Mouse (Mus musculus) liver, embryonic 16.5 days (tissue): ENCODE results near the gene Fam45a. TPM values are rescaled to one million over a fixed set of nuclear protein-coding genes. Genes with fewer than 3 reads are reported as not detected.
"Not testable (repeated sequence)": the region's sequence is repeated elsewhere in the genome, so short reads cannot be mapped to it uniquely, and the experiment has no call there.

Source experiments
- ATAC-seq: fragments of 200-750 bp; cut with Nextera tagmentation; 2 replicates; pipeline ENCODE4 v1.8.0; 2017; ENCODE audit warnings: low read depth, mild to moderate bottlenecking, moderate number of reproducible peaks, moderate library complexity
- H3K27ac ChIP-seq: fragments of 300-500 bp; sonication (generic); 2 replicates; pipeline ENCODE4 v1.5.1; 2014; ENCODE audit warnings: mild to moderate bottlenecking, low read length
- H3K27me3 ChIP-seq: fragments of 300-500 bp; sonication (generic); 2 replicates; pipeline ENCODE4 v1.6.1; 2014; ENCODE audit warnings: low read depth, low read length, mixed read lengths; ENCODE audit not compliant: control insufficient read depth, insufficient read depth
- H3K36me3 ChIP-seq: fragments of 300-500 bp; sonication (generic); 2 replicates; pipeline ENCODE4 v1.6.1; 2014; ENCODE audit warnings: mild to moderate bottlenecking; ENCODE audit not compliant: control insufficient read depth, insufficient read depth
- H3K4me1 ChIP-seq: fragments of 300-500 bp; sonication (generic); 2 replicates; pipeline ENCODE4 v1.6.1; 2014; ENCODE audit warnings: low read depth, low read length, mixed read lengths; ENCODE audit not compliant: control insufficient read depth
- H3K4me2 ChIP-seq: fragments of 300-500 bp; sonication (generic); 2 replicates; pipeline ENCODE4 v1.6.1; 2014; ENCODE audit warnings: low read depth, low read length, mixed read lengths
- H3K4me3 ChIP-seq: fragments of 300-500 bp; sonication (generic); 2 replicates; pipeline ENCODE4 v1.5.1; 2014; ENCODE audit warnings: low read depth, mild to moderate bottlenecking, low read length
- H3K9ac ChIP-seq: fragments of 300-500 bp; sonication (generic); 2 replicates; pipeline ENCODE4 v1.6.1; 2014; ENCODE audit warnings: low read depth, low read length
- H3K9me3 ChIP-seq: fragments of 300-500 bp; sonication (generic); replicated peaks from 2 replicates; pipeline ENCODE4 v1.6.1; 2016; ENCODE audit warnings: low read length; ENCODE audit not compliant: control insufficient read depth
- WGBS: fragments of 180-500 bp; shearing (Covaris S2); extraction: QIAGEN DNeasy Blood & Tissue Kit; methylation state at CpG from one replicate; pipeline ENCODE4 v1.1.7; 2014; ENCODE audit not compliant: insufficient replicate concordance; 5-methylcytosine and 5-hydroxymethylcytosine counted together
- polyA plus RNA-seq: library from polyadenylated mRNA; unstranded; fragments of >200 nt; fragmentation: Nextera tagmentation; extraction: Ambion mirVana; gene quantifications from 2 replicates; pipeline ENCODE4 v1.2.1, GENCODE M21; 2015

Gene Fam45a
- polyA plus RNA-seq, 1 experiment from 2014 or later: 21.1 TPM

GRCm38 (mm10) chr19:60813133-60813532 is 1.7 kb downstream of the Fam45a start:
- no peak overlapping the region for H3K27ac ChIP-seq
- H3K4me1 ChIP-seq: peaks cover 29% of the 10 kb centered on the region
- H3K4me2 ChIP-seq: no peak overlapping the region
- no peak overlapping the region for H3K4me3 ChIP-seq
- H3K27me3 ChIP-seq: no peaks in the 10 kb centered on the region
- peaks cover 16% of the 10 kb centered on the region for H3K36me3 ChIP-seq
- 91% methylated on average over 6 of the region's 6 CpGs for WGBS
- no peak for ATAC-seq
- no peaks in the 10 kb centered on the region for H3K9me3 ChIP-seq
- no peak overlapping the region for H3K9ac ChIP-seq

- Histone ChIP-seq H3K9me3 (no peaks in the 10 kb centered on the region), H3K4me1 (peaks cover 8% of the 10 kb centered on the region), H3K4me3 (no peak overlapping the region), H3K27ac (no peak overlapping the region; the same call in 1 of the 2 replicates), H3K9ac (no peak overlapping the region), H3K27me3 (no peaks in the 10 kb centered on the region), H3K4me2 (no peak overlapping the region), H3K36me3 (peaks cover 51% of the 10 kb centered on the region)
- 56% methylated on average over 6 of the region's 6 CpGs for WGBS
- peak; percentile 24; the same call in 1 of the 2 replicates for ATAC-seq
Observed at GRCm38 (mm10) chr19:60818677-60819076, 7.3 kb downstream of the Fam45a start.

GRCm38 (mm10) chr19:60837747-60838146 is 26.4 kb downstream of the Fam45a start:
- WGBS: 17% methylated on average over 1 of the region's 1 CpGs
- peaks cover 35% of the 10 kb centered on the region for H3K36me3 ChIP-seq

GRCm38 (mm10) chr19:60843324-60843723 is 31.9 kb downstream of the Fam45a start:
- Histone ChIP-seq H3K4me1 (peaks cover 17% of the 10 kb centered on the region), H3K27ac (peak overlapping the region; percentile 51), H3K36me3 (peaks cover 5% of the 10 kb centered on the region; the same call in 1 of the 2 replicates), H3K4me3 (no peak overlapping the region), H3K4me2 (peak overlapping the region; percentile 32), H3K27me3 (no peaks in the 10 kb centered on the region), H3K9me3 (no peaks in the 10 kb centered on the region), H3K9ac (peak overlapping the region; percentile 23; the same call in 1 of the 2 replicates)
- peak; percentile 87 for ATAC-seq

More at GRCm38 (mm10) chr19:60837747-60838146, 26.4 kb downstream of the Fam45a start:
- Histone ChIP-seq H3K4me1 (peaks cover 3% of the 10 kb centered on the region), H3K9me3 (no peaks in the 10 kb centered on the region), H3K9ac (no peak overlapping the region), H3K4me2 (no peak overlapping the region), H3K27ac (no peak overlapping the region), H3K27me3 (no peaks in the 10 kb centered on the region), H3K4me3 (no peak overlapping the region)
- ATAC-seq: peak; percentile 53

- H3K4me2 ChIP-seq: no peak overlapping the region
Observed at GRCm38 (mm10) chr19:60845731-60846130, 34.3 kb downstream of the Fam45a start.

GRCm38 (mm10) chr19:60860868-60861700 is 49.7 kb downstream of the Fam45a start, which contains the start of gene Sfxn4:
Gene Sfxn4, minus strand, starts transcription at chr19:60861479.
- no peaks in the 10 kb centered on the region for H3K9me3 ChIP-seq
- H3K4me2 ChIP-seq: peak within 1 kb of the TSS; percentile 76
- peak within 1 kb of the TSS; percentile 69 for H3K9ac ChIP-seq
- 5% methylated on average over 30 of the region's 30 CpGs for WGBS
- ATAC-seq: peak; percentile 99
- H3K27me3 ChIP-seq: no peaks in the 10 kb centered on the region
- peaks cover 24% of the 10 kb centered on the region for H3K36me3 ChIP-seq
- H3K4me3 ChIP-seq: peak within 1 kb of the TSS; percentile 67
- H3K27ac ChIP-seq: peak within 1 kb of the TSS; percentile 76
- H3K4me1 ChIP-seq: peaks cover 8% of the 10 kb centered on the region

More at GRCm38 (mm10) chr19:60845731-60846130, 34.3 kb downstream of the Fam45a start:
- H3K9me3 ChIP-seq: no peaks in the 10 kb centered on the region
- no peak for ATAC-seq
- no peaks in the 10 kb centered on the region for H3K36me3 ChIP-seq
- no peak overlapping the region for H3K4me3 ChIP-seq
- no peaks in the 10 kb centered on the region for H3K27me3 ChIP-seq
- H3K9ac ChIP-seq: no peak overlapping the region
- no peak overlapping the region for H3K27ac ChIP-seq
- peaks cover 17% of the 10 kb centered on the region for H3K4me1 ChIP-seq

GRCm38 (mm10) chr19:60866169-60866568 is 54.8 kb downstream of the Fam45a start:
- H3K4me1 ChIP-seq, H3K4me2 ChIP-seq, H3K27ac ChIP-seq, H3K27me3 ChIP-seq, H3K4me3 ChIP-seq, H3K9me3 ChIP-seq, H3K9ac ChIP-seq, ATAC-seq: not testable (repeated sequence)
- WGBS: 93% methylated on average over 4 of the region's 4 CpGs
- H3K36me3 ChIP-seq: peaks cover 62% of the 10 kb centered on the region

- H3K27me3 ChIP-seq: no peaks in the 10 kb centered on the region
- no peaks in the 10 kb centered on the region for H3K9me3 ChIP-seq
- peaks cover 29% of the 10 kb centered on the region for H3K4me1 ChIP-seq
- WGBS: 58% methylated on average over 1 of the region's 1 CpGs
- H3K36me3 ChIP-seq: peaks cover 42% of the 10 kb centered on the region
- no peak overlapping the region; the same call in 1 of the 2 replicates for H3K27ac ChIP-seq
- ATAC-seq: no peak
- peak overlapping the region; percentile 80; the same call in 1 of the 2 replicates for H3K4me2 ChIP-seq
- H3K9ac ChIP-seq: no peak overlapping the region
- peak overlapping the region; percentile 82 for H3K4me3 ChIP-seq
Observed at GRCm38 (mm10) chr19:60870489-60870888, 59.1 kb downstream of the Fam45a start.

GRCm38 (mm10) chr19:60871366-60871765 is 60.0 kb downstream of the Fam45a start:
- 74% methylated on average over 5 of the region's 5 CpGs for WGBS
- H3K4me1 ChIP-seq: peaks cover 29% of the 10 kb centered on the region
- H3K27me3 ChIP-seq: no peaks in the 10 kb centered on the region
- H3K36me3 ChIP-seq: peaks cover 38% of the 10 kb centered on the region
- H3K4me3 ChIP-seq: peak overlapping the region; percentile 82
- peak overlapping the region; percentile 94 for H3K27ac ChIP-seq
- peak overlapping the region; percentile 88 for H3K9ac ChIP-seq
- H3K4me2 ChIP-seq: peak overlapping the region; percentile 80
- H3K9me3 ChIP-seq: no peaks in the 10 kb centered on the region
- ATAC-seq: no peak
